Mouse (Mus musculus): ENCODE data around the gene Plekhd1. TPM values are rescaled to one million over a fixed set of nuclear protein-coding genes. Genes with fewer than 3 reads are reported as not detected.

Plekhd1 gene
- polyA plus RNA-seq, 1 experiment from 2014 or later, result 11.6 TPM

GRCm38 (mm10) chr12:80724853-80725559, 32.6 kb downstream of the Plekhd1 start:
- WGBS, result 23% methylated on average over 10 of the region's 10 CpGs
- DNase-seq (ENCODE audit: low spot score) (peak; percentile 85), ATAC-seq (peak; percentile 43; the same call in 1 of the 2 replicates)
- Histone ChIP-seq H3K4me3 (ENCODE audit: low read depth, low read length) (no peak overlapping the region), H3K9ac (replicated peaks; ENCODE audit: low read depth) (no peak overlapping the region), H3K4me2 (replicated peaks; ENCODE audit: low read depth, low read length) (no peak overlapping the region), H3K4me1 (ENCODE audit: insufficient read depth, low read depth, low read length) (no peaks in the 10 kb centered on the region), H3K27ac (ENCODE audit: low read length) (no peak overlapping the region), H3K27me3 (replicated peaks; ENCODE audit: insufficient read depth, low read length) (no peaks in the 10 kb centered on the region), H3K9me3 (ENCODE audit: low read length) (no peaks in the 10 kb centered on the region), H3K36me3 (ENCODE audit: insufficient read depth, low read length) (no peaks in the 10 kb centered on the region)
- peak; percentile 91 for TF ChIP-seq CTCF (IDR thresholded peaks at IDR 0.05)
- TF ChIP-seq EP300 (IDR thresholded peaks at IDR 0.05), result no peak

GRCm38 (mm10) chr12:80728207-80728606, 35.8 kb downstream of the Plekhd1 start:
- Histone ChIP-seq H3K9ac (replicated peaks; ENCODE audit: low read depth) (no peak overlapping the region), H3K4me2 (replicated peaks; ENCODE audit: low read depth, low read length) (no peak overlapping the region), H3K4me3 (ENCODE audit: low read depth, low read length) (no peak overlapping the region), H3K36me3 (ENCODE audit: insufficient read depth, low read length) (no peaks in the 10 kb centered on the region), H3K4me1 (ENCODE audit: insufficient read depth, low read depth, low read length) (no peaks in the 10 kb centered on the region), H3K27me3 (replicated peaks; ENCODE audit: insufficient read depth, low read length) (no peaks in the 10 kb centered on the region), H3K9me3 (ENCODE audit: low read length) (no peaks in the 10 kb centered on the region), H3K27ac (ENCODE audit: low read length) (no peak overlapping the region)
- WGBS, result 15% methylated on average over 1 of the region's 1 CpGs
- no peak for TF ChIP-seq CTCF (IDR thresholded peaks at IDR 0.05)
- TF ChIP-seq EP300 (IDR thresholded peaks at IDR 0.05), result no peak
- no peak for DNase-seq (ENCODE audit: low spot score)
- no peak for ATAC-seq

- H3K4me1 ChIP-seq (ENCODE audit: insufficient read depth, low read depth, low read length), result no peaks in the 10 kb centered on the region
- H3K36me3 ChIP-seq (ENCODE audit: insufficient read depth, low read length), result no peaks in the 10 kb centered on the region
- TF ChIP-seq EP300 (IDR thresholded peaks at IDR 0.05) (no peak), CTCF (IDR thresholded peaks at IDR 0.05) (peak; percentile 61)
- H3K4me3 ChIP-seq (ENCODE audit: low read depth, low read length), result no peak overlapping the region
- no peak for DNase-seq (ENCODE audit: low spot score)
- H3K9me3 ChIP-seq (ENCODE audit: low read length), result no peaks in the 10 kb centered on the region
- H3K27me3 ChIP-seq (replicated peaks; ENCODE audit: insufficient read depth, low read length), result no peaks in the 10 kb centered on the region
- no peak overlapping the region for H3K4me2 ChIP-seq (replicated peaks; ENCODE audit: low read depth, low read length)
- ATAC-seq, result no peak
- no peak overlapping the region for H3K9ac ChIP-seq (replicated peaks; ENCODE audit: low read depth)
- H3K27ac ChIP-seq (ENCODE audit: low read length), result no peak overlapping the region
- WGBS, result 51% methylated on average over 2 of the region's 2 CpGs
Measured at GRCm38 (mm10) chr12:80728814-80729213, 36.4 kb downstream of the Plekhd1 start.

DNA sequence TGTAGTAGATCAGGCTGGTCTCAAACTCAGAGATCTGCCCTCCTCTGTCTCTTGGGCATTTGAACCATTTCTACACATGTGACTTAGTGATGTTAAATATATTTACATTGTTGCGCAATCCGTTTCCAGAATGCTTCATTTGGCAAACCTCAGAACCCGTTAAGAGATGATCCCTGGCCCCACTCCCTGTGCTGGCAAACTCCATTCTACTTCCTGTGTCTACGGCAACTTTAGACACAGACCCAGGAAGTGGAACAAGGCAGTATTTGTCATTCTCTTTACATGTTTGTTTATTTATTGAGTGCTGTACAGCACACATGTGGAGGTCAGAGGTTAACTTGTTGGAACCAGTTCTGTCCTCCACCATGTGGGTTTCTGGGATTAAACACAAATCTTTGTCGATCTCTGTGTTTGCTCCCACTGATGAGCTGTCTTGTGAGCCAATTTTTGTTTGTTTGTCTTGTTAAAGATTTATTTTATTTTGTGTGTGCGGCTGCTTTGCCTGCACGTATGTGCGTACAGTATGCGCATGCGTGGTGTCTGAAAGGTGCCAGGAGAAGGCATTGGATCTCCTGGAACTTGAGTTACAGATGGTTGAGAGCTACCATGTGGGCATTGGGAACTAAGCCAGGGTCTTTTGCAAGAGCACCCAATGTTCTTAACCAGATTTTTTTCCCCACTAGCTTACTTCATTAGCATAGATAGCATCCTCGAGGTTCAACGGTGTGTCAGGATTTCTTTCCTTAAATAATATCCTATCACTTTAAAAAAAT, 37.6 kb downstream of the Plekhd1 start:
- peak; percentile 70 for DNase-seq (ENCODE audit: low spot score)
- no peak overlapping the region for H3K9ac ChIP-seq (replicated peaks; ENCODE audit: low read depth)
- WGBS, result 46% methylated on average over 12 of the region's 12 CpGs
- ATAC-seq, result peak; percentile 64
- H3K4me3 ChIP-seq (ENCODE audit: low read depth, low read length), result no peak overlapping the region
- TF ChIP-seq EP300 (IDR thresholded peaks at IDR 0.05), result peak; percentile 40
- TF ChIP-seq CTCF (IDR thresholded peaks at IDR 0.05), result no peak
- no peaks in the 10 kb centered on the region for H3K36me3 ChIP-seq (ENCODE audit: insufficient read depth, low read length)
- H3K27me3 ChIP-seq (replicated peaks; ENCODE audit: insufficient read depth, low read length), result no peaks in the 10 kb centered on the region
- H3K4me1 ChIP-seq (ENCODE audit: insufficient read depth, low read depth, low read length), result no peaks in the 10 kb centered on the region
- no peak overlapping the region for H3K4me2 ChIP-seq (replicated peaks; ENCODE audit: low read depth, low read length)
- H3K27ac ChIP-seq (ENCODE audit: low read length), result no peak overlapping the region
- no peaks in the 10 kb centered on the region for H3K9me3 ChIP-seq (ENCODE audit: low read length)

DNA sequence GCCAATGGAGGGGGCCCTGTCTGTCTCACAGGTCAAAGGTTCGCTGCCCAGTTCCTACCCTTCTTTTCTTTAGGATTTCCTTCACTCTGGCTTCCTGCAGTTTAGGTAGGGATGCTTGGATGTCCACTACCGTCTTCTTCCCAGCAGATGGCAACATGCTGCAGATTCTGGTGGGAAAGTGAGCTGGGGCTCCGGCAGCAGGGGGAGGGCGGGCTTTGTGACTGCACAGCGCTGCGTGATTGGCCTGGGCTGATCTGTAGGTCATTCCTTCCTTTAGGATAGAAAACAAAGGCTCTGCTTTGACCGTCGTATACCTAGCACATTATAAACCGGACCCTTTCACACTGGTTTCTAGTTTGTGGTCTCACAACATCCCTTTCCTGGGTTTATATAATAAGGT, 38.2 kb downstream of the Plekhd1 start:
- no peaks in the 10 kb centered on the region for H3K9me3 ChIP-seq (ENCODE audit: low read length)
- H3K36me3 ChIP-seq (ENCODE audit: insufficient read depth, low read length), result no peaks in the 10 kb centered on the region
- H3K27me3 ChIP-seq (replicated peaks; ENCODE audit: insufficient read depth, low read length), result no peaks in the 10 kb centered on the region
- TF ChIP-seq CTCF (IDR thresholded peaks at IDR 0.05), result peak; percentile 84
- TF ChIP-seq EP300 (IDR thresholded peaks at IDR 0.05), result no peak
- ATAC-seq, result peak; percentile 90
- no peaks in the 10 kb centered on the region for H3K4me1 ChIP-seq (ENCODE audit: insufficient read depth, low read depth, low read length)
- DNase-seq (ENCODE audit: low spot score), result peak; percentile 88
- H3K9ac ChIP-seq (replicated peaks; ENCODE audit: low read depth), result no peak overlapping the region
- no peak overlapping the region for H3K27ac ChIP-seq (ENCODE audit: low read length)
- 9% methylated on average over 9 of the region's 9 CpGs for WGBS
- H3K4me2 ChIP-seq (replicated peaks; ENCODE audit: low read depth, low read length), result no peak overlapping the region
- no peak overlapping the region for H3K4me3 ChIP-seq (ENCODE audit: low read depth, low read length)

- H3K4me3 ChIP-seq (ENCODE audit: low read depth, low read length), result no peak overlapping the region
- TF ChIP-seq CTCF (IDR thresholded peaks at IDR 0.05) (no peak), EP300 (IDR thresholded peaks at IDR 0.05) (no peak)
- H3K27ac ChIP-seq (ENCODE audit: low read length), result no peak overlapping the region
- no peak overlapping the region for H3K9ac ChIP-seq (replicated peaks; ENCODE audit: low read depth)
- ATAC-seq, result no peak
- DNase-seq (ENCODE audit: low spot score), result no peak
- no peak overlapping the region for H3K4me2 ChIP-seq (replicated peaks; ENCODE audit: low read depth, low read length)
- 45% methylated on average over 13 of the region's 13 CpGs for WGBS
- no peaks in the 10 kb centered on the region for H3K4me1 ChIP-seq (ENCODE audit: insufficient read depth, low read depth, low read length)
- no peaks in the 10 kb centered on the region for H3K9me3 ChIP-seq (ENCODE audit: low read length)
- no peaks in the 10 kb centered on the region for H3K27me3 ChIP-seq (replicated peaks; ENCODE audit: insufficient read depth, low read length)
- H3K36me3 ChIP-seq (ENCODE audit: insufficient read depth, low read length), result no peaks in the 10 kb centered on the region
Measured at GRCm38 (mm10) chr12:80734526-80735470, 42.4 kb downstream of the Plekhd1 start.
